ENCODE assay signal across 10 mouse cellular contexts in genomic region chr11:118348419-118348818, GRCm38 (mm10). TPM values are rescaled to one million over a fixed set of nuclear protein-coding genes. Genes with fewer than 3 reads are reported as not detected.
DNase-seq lines count a peak whose midpoint lies in the region; ATAC-seq and TF ChIP-seq lines count a peak whose summit lies in the region.
"Had no signal": no experiment of that assay in that cellular context is flagged by ENCODE, and none has a peak within 500 bp of the region (broad histone marks: within the 10 kb centered on the region; RNA-seq: fewer than 3 reads in every experiment).

No protein-coding gene starts in this region.

- peaks cover 12% of the 10 kb centered on the region; the same call in 1 of the 2 replicates for H3K36me3 ChIP-seq in lung, embryonic 14.5 days (ENCODE audit: insufficient read depth)
- peaks cover 22% of the 10 kb centered on the region for H3K36me3 ChIP-seq in limb, embryonic 13.5 days
- H3K36me3 ChIP-seq: hindbrain, embryonic 15.5 days had no signal

- no peak for ATAC-seq in lung, embryonic 14.5 days (ENCODE audit: insufficient read depth)
- ATAC-seq in limb, embryonic 13.5 days (ENCODE audit: low FRiP score, low read depth): no peak

- peaks cover 24% of the 10 kb centered on the region for H3K4me1 ChIP-seq in lung, embryonic 14.5 days (ENCODE audit: insufficient read depth)
- peaks cover 70% of the 10 kb centered on the region for H3K4me1 ChIP-seq in bone marrow macrophage, adult 2 months (ENCODE audit: control insufficient read depth, insufficient read depth, low read length)
- H3K4me1 ChIP-seq in limb, embryonic 13.5 days: peaks cover 93% of the 10 kb centered on the region

- no peak for TF ChIP-seq POLR2A in bone marrow macrophage, adult 2 months (IDR thresholded peaks at IDR 0.05; ENCODE audit: borderline replicate concordance, low read depth, low read length)

- 0 out of 2 replicates have a peak overlapping the region, but pooled peaks have one; percentile 5 for H3K4me2 ChIP-seq in lung, embryonic 14.5 days
- H3K4me2 ChIP-seq in limb, embryonic 13.5 days (replicated peaks): 0 out of 2 replicates have a peak overlapping the region, but pooled peaks have one; percentile 35
- H3K4me2 ChIP-seq: hindbrain, embryonic 15.5 days had no signal

- no peaks in the 10 kb centered on the region for H3K9me3 ChIP-seq in lung, embryonic 14.5 days (ENCODE audit: low read depth, low read length)
- no peaks in the 10 kb centered on the region for H3K9me3 ChIP-seq in limb, embryonic 13.5 days
- H3K9me3 ChIP-seq: hindbrain, embryonic 15.5 days had no signal

- no peak for TF ChIP-seq CTCF in lung, embryonic 14.5 days (IDR thresholded peaks at IDR 0.05; ENCODE audit: low read depth)
- no peak for TF ChIP-seq CTCF in bone marrow macrophage, adult 2 months (IDR thresholded peaks at IDR 0.05; ENCODE audit: low read depth, low read length)

- H3K4me3 ChIP-seq in lung, embryonic 14.5 days (ENCODE audit: low read depth, low read length): no peak overlapping the region
- peak overlapping the region; percentile 24 for H3K4me3 ChIP-seq in bone marrow macrophage, adult 2 months (ENCODE audit: insufficient read depth, low read length)
- H3K4me3 ChIP-seq in limb, embryonic 13.5 days: no peak overlapping the region
- H3K4me3 ChIP-seq: hindbrain, embryonic 15.5 days had no signal

- H3K9ac ChIP-seq in lung, embryonic 14.5 days: no peak overlapping the region
- no peak overlapping the region for H3K9ac ChIP-seq in limb, embryonic 13.5 days
- H3K9ac ChIP-seq: hindbrain, embryonic 15.5 days had no signal

- no peak for DNase-seq in lung, embryonic 14.5 days
- no peak for DNase-seq in lung, postnatal 36 days
- DNase-seq in thymus, adult 18-20 months: peak; percentile 68 to 83
- no peak for DNase-seq in right cerebral cortex, adult 2 months (ENCODE audit: low spot score in 2 of 2)
- DNase-seq in natural killer cell, adult 2 months (ENCODE audit: low spot score in 2 of 2): no peak
- no peak for DNase-seq in adrenal gland, postnatal 36 days

- peak overlapping the region; percentile 22; the same call in 1 of the 2 replicates for H3K27ac ChIP-seq in lung, embryonic 14.5 days (ENCODE audit: low read depth)
- peak overlapping the region; percentile 75 for H3K27ac ChIP-seq in bone marrow macrophage, adult 2 months (ENCODE audit: insufficient read depth, low read depth, low read length)
- H3K27ac ChIP-seq in limb, embryonic 13.5 days: peak overlapping the region; percentile 73
- H3K27ac ChIP-seq: hindbrain, embryonic 15.5 days had no signal

- WGBS in lung, embryonic 14.5 days: 50% methylated on average over 3 of the region's 3 CpGs
- WGBS in limb, embryonic 13.5 days: 48% methylated on average over 3 of the region's 3 CpGs

- no peaks in the 10 kb centered on the region for H3K27me3 ChIP-seq in lung, embryonic 14.5 days (ENCODE audit: insufficient read depth, low read length)
- no peaks in the 10 kb centered on the region for H3K27me3 ChIP-seq in limb, embryonic 13.5 days
- H3K27me3 ChIP-seq: hindbrain, embryonic 15.5 days had no signal

RNA-seq across cellular contexts. Expression of gene Cep295nl, which starts 6.1 kb away (rescaled TPM):
- polyA plus RNA-seq in lung, embryonic 14.5 days (2014; fragmentation: Nextera tagmentation; extraction: Ambion mirVana): 0.57 and 0.62 TPM in 2 replicates
- polyA plus RNA-seq in bone marrow macrophage, adult 2 months (2012; ENCODE audit: insufficient read depth, insufficient read length, missing spikeins): 1.5 and 2.3 TPM in 2 replicates
- 0.55 and 0.86 TPM in 2 replicates for polyA plus RNA-seq in limb, embryonic 13.5 days (2015; fragmentation: Nextera tagmentation; extraction: Ambion mirVana)
- total RNA-seq in adrenal gland, postnatal 36 days (2021): 1 to 10 TPM in 1 of 2 experiments, under 1 TPM in 1; 0.46 to 1.1 TPM
- total RNA-seq: liver, adult 2 months had no signal
- polyA plus RNA-seq: liver, adult 2 months had no signal

RNA-seq across cellular contexts. Expression of gene Timp2, which starts 7.1 kb away (rescaled TPM):
- 87.3 and 90.4 TPM in 2 replicates for polyA plus RNA-seq in lung, embryonic 14.5 days (2014; fragmentation: Nextera tagmentation; extraction: Ambion mirVana)
- polyA plus RNA-seq in bone marrow macrophage, adult 2 months (2012; ENCODE audit: insufficient read depth, insufficient read length, missing spikeins): 244 and 247 TPM in 2 replicates
- 115 and 116 TPM in 2 replicates for polyA plus RNA-seq in limb, embryonic 13.5 days (2015; fragmentation: Nextera tagmentation; extraction: Ambion mirVana)
- total RNA-seq in adrenal gland, postnatal 36 days (2021): 100 to 1,000 TPM in 1 of 2 experiments, 10 to 100 TPM in 1; 84.0 to 156 TPM

RNA-seq across cellular contexts. Expression of gene Lgals3bp, which starts 53.5 kb away (rescaled TPM):
- polyA plus RNA-seq in lung, embryonic 14.5 days (2014; fragmentation: Nextera tagmentation; extraction: Ambion mirVana): 2.9 and 3.8 TPM in 2 replicates
- 786 and 891 TPM in 2 replicates for polyA plus RNA-seq in bone marrow macrophage, adult 2 months (2012; ENCODE audit: insufficient read depth, insufficient read length, missing spikeins)
- 7.3 TPM in 2 replicates for polyA plus RNA-seq in limb, embryonic 13.5 days (2015; fragmentation: Nextera tagmentation; extraction: Ambion mirVana)
- total RNA-seq in adrenal gland, postnatal 36 days (2021): 100 to 1,000 TPM; 122 to 138 TPM

RNA-seq across cellular contexts. Expression of gene Usp36, which starts 58.4 kb away (rescaled TPM):
- 18.7 and 19.9 TPM in 2 replicates for polyA plus RNA-seq in lung, embryonic 14.5 days (2014; fragmentation: Nextera tagmentation; extraction: Ambion mirVana)
- polyA plus RNA-seq in bone marrow macrophage, adult 2 months (2012; ENCODE audit: insufficient read depth, insufficient read length, missing spikeins): 8.8 and 9.2 TPM in 2 replicates
- polyA plus RNA-seq in limb, embryonic 13.5 days (2015; fragmentation: Nextera tagmentation; extraction: Ambion mirVana): 22.1 and 25.0 TPM in 2 replicates
- total RNA-seq in adrenal gland, postnatal 36 days (2021): 10 to 100 TPM; 20.8 to 31.3 TPM

Comparison
In these comparisons a context has a peak if more than half of its experiments do, and no peak if none do; other contexts are left out.
1. DNase-seq: peak in thymus, adult 18-20 months (2 of 2); none in lung, embryonic 14.5 days (single experiment), lung, postnatal 36 days (single experiment), right cerebral cortex, adult 2 months (0 of 2), natural killer cell, adult 2 months (0 of 2) and adrenal gland, postnatal 36 days (0 of 2).
2. H3K27ac ChIP-seq: peak in every context shown above with its lines; median percentile 75 in bone marrow macrophage, adult 2 months; 73 in limb, embryonic 13.5 days; 22 in lung, embryonic 14.5 days.
3. RNA of gene Lgals3bp, which starts 53.5 kb away (polyA plus RNA-seq): 786 to 891 TPM in bone marrow macrophage, adult 2 months; 7.3 TPM in limb, embryonic 13.5 days and 2.9 to 3.8 TPM in lung, embryonic 14.5 days; every median in the first group is over 10 times any median in the second.